Mouse (Mus musculus) liver, embryonic 13.5 days (tissue): ENCODE data around the gene Camk2d. TPM values are rescaled to one million over a fixed set of nuclear protein-coding genes. Genes with fewer than 3 reads are reported as not detected.

Experiments
- ATAC-seq: fragments of 200-750 bp; cut with Nextera tagmentation; 2 replicates; pipeline ENCODE4 v1.8.0; 2017; ENCODE audit warnings: low read depth, mild to moderate bottlenecking, moderate number of reproducible peaks, moderate library complexity
- DNase-seq: peaks from one replicate; pipeline ENCODE4 v3.0.0; 2022
- H3K27ac ChIP-seq: fragments of 300-500 bp; sonication (generic); 2 replicates; pipeline ENCODE4 v1.5.1; 2015; ENCODE audit warnings: moderate library complexity, mild to moderate bottlenecking, inconsistent platforms
- H3K27me3 ChIP-seq: fragments of 300-500 bp; sonication (generic); 2 replicates; pipeline ENCODE4 v1.6.1; 2015; ENCODE audit warnings: mild to moderate bottlenecking, inconsistent platforms
- H3K36me3 ChIP-seq: fragments of 300-500 bp; sonication (generic); 2 replicates; pipeline ENCODE4 v1.6.1; 2015; ENCODE audit warnings: mild to moderate bottlenecking, inconsistent platforms
- H3K4me1 ChIP-seq: fragments of 300-500 bp; sonication (generic); replicated peaks from 2 replicates; pipeline ENCODE4 v1.6.1; 2015; ENCODE audit warnings: inconsistent platforms
- H3K4me2 ChIP-seq: fragments of 300-500 bp; sonication (generic); 2 replicates; pipeline ENCODE4 v1.6.1; 2015; ENCODE audit warnings: inconsistent platforms, mild to moderate bottlenecking, moderate library complexity
- H3K4me3 ChIP-seq: fragments of 300-500 bp; sonication (generic); replicated peaks from 2 replicates; pipeline ENCODE4 v1.5.1; 2015; ENCODE audit warnings: mild to moderate bottlenecking, inconsistent platforms
- H3K9ac ChIP-seq: fragments of 300-500 bp; sonication (generic); 2 replicates; pipeline ENCODE4 v1.6.1; 2015; ENCODE audit warnings: mild to moderate bottlenecking, inconsistent platforms
- H3K9me3 ChIP-seq: fragments of 300-500 bp; sonication (generic); replicated peaks from 2 replicates; pipeline ENCODE4 v1.6.1; 2016; ENCODE audit warnings: inconsistent platforms
- WGBS: fragments of 180-500 bp; shearing (Covaris S2); methylation state at CpG from one replicate; pipeline ENCODE4 v1.1.7; 2015; ENCODE audit not compliant: insufficient replicate concordance; 5-methylcytosine and 5-hydroxymethylcytosine counted together
- polyA plus RNA-seq: library from polyadenylated mRNA; unstranded; fragments of >200 nt; fragmentation: Nextera tagmentation; extraction: Ambion mirVana; gene quantifications from 2 replicates; pipeline ENCODE4 v1.2.1, GENCODE M21; 2015

Camk2d gene
- polyA plus RNA-seq, 1 experiment from 2014 or later, result 2.9 TPM

DNA sequence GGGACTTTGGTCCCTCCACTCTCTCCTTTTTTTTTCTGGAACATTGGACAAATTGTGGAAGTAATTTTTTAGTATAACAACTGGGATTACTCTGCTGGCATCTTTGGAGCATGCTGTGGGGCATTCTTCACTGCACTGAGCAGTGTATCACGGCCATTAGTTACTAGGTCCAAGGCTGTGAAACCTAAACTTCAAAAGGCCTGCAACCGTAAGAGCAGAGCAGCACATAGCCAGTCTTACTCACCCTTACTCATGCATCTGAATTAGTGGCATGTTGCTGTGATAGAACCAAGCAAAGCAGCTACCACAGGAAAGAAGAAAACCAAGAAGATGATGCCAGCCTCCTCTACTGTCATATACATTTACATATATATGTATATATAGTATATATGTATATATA is 95.5 kb downstream of the Camk2d start:
- 52% methylated on average over 2 of the region's 2 CpGs for whole genome bisulfite sequencing
- DNase-seq (no peak), ATAC-seq (no peak)
- H3K9me3 ChIP-seq, result no peaks in the 10 kb centered on the region
- H3K4me3 ChIP-seq, result no peak overlapping the region
- H3K4me2 ChIP-seq, result no peak overlapping the region
- H3K9ac ChIP-seq, result no peak overlapping the region
- H3K27me3 ChIP-seq, result no peaks in the 10 kb centered on the region
- peaks cover 2% of the 10 kb centered on the region; the same call in 1 of the 2 replicates for H3K4me1 ChIP-seq
- H3K27ac ChIP-seq, result no peak overlapping the region
- no peaks in the 10 kb centered on the region for H3K36me3 ChIP-seq

- no peaks in the 10 kb centered on the region for H3K36me3 ChIP-seq
Observed at GRCm38 (mm10) chr3:126692797-126693196, 96.7 kb downstream of the Camk2d start.

GRCm38 (mm10) chr3:126693302-126693701 is 97.2 kb downstream of the Camk2d start:
- peak overlapping the region; percentile 35 for H3K4me2 ChIP-seq
- no peak overlapping the region for H3K27ac ChIP-seq
- no peaks in the 10 kb centered on the region for H3K27me3 ChIP-seq
- H3K36me3 ChIP-seq, result no peaks in the 10 kb centered on the region
- no peak for DNase-seq
- no peaks in the 10 kb centered on the region for H3K9me3 ChIP-seq
- H3K4me3 ChIP-seq, result 0 out of 2 replicates have a peak overlapping the region, but pooled peaks have one; percentile 18
- WGBS, result 39% methylated on average over 7 of the region's 7 CpGs
- no peak overlapping the region for H3K9ac ChIP-seq
- peaks cover 2% of the 10 kb centered on the region; the same call in 1 of the 2 replicates for H3K4me1 ChIP-seq
- no peak for ATAC-seq

More at GRCm38 (mm10) chr3:126692797-126693196, 96.7 kb downstream of the Camk2d start:
- Histone ChIP-seq H3K27me3 (no peaks in the 10 kb centered on the region), H3K9ac (no peak overlapping the region), H3K4me3 (no peak overlapping the region), H3K9me3 (no peaks in the 10 kb centered on the region), H3K4me2 (peak overlapping the region; percentile 35; the same call in 1 of the 2 replicates), H3K27ac (no peak overlapping the region), H3K4me1 (peaks cover 2% of the 10 kb centered on the region; the same call in 1 of the 2 replicates)
- no peak for ATAC-seq
- 72% methylated on average over 8 of the region's 8 CpGs for WGBS
- DNase-seq, result no peak

DNA sequence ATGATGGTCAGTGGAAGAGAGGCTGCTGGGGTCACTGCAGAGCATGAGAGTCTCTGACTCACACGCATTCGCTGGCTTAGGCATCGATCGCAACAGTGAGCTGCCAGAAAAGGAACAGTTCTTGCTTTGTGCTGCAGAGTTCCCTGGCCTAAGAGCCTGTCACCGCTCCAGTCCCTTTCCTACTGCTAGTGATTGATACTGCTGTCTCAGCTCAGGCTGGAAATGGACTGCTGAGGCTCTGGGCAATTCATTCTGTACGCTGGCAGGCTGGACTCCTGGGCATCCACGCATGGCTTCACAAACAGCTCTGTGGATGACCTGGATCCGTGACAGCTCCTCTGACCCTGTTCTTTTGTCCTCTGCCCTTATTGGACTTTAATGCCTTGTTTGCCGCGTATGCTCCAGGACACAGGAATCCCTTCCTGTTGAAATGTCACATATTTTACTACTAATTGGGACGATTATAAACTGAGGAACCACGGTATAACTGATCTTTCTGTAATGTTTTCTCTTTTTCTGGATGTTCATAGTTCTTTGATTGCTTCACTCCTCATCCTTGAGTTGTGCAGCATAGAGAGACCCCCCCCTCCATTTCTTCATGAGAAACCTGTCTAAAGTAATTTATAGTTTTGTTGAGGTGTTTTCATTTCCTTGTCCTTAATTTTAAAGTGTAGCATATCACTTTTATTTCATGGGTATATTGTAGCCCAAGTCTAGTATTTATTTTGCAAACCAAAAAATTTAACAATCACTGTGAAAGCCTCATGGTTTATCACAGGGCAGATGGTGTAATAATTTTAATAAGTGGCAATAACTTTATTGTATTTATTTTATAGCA is 99.6 kb downstream of the Camk2d start:
- no peak for DNase-seq
- Histone ChIP-seq H3K4me3 (no peak overlapping the region), H3K9ac (no peak overlapping the region), H3K4me2 (no peak overlapping the region), H3K27me3 (no peaks in the 10 kb centered on the region), H3K9me3 (no peaks in the 10 kb centered on the region), H3K27ac (no peak overlapping the region), H3K4me1 (peaks cover 2% of the 10 kb centered on the region; the same call in 1 of the 2 replicates), H3K36me3 (no peaks in the 10 kb centered on the region)
- 55% methylated on average over 12 of the region's 12 CpGs for WGBS
- ATAC-seq, result 0 out of 2 replicates have a peak, but pooled peaks have one; percentile 15

GRCm38 (mm10) chr3:126696620-126697019 is 100.5 kb downstream of the Camk2d start:
- Histone ChIP-seq H3K36me3 (no peaks in the 10 kb centered on the region), H3K27ac (no peak overlapping the region), H3K4me2 (no peak overlapping the region), H3K4me1 (0 out of 2 replicates have a peak, but pooled peaks cover 2% of the 10 kb centered on the region), H3K4me3 (no peak overlapping the region), H3K9ac (no peak overlapping the region), H3K9me3 (no peaks in the 10 kb centered on the region), H3K27me3 (no peaks in the 10 kb centered on the region)
- DNase-seq (no peak), ATAC-seq (no peak)
- 60% methylated on average over 6 of the region's 6 CpGs for WGBS

GRCm38 (mm10) chr3:126699740-126700139 is 103.6 kb downstream of the Camk2d start:
- no peak overlapping the region for H3K27ac ChIP-seq
- 28% methylated on average over 3 of the region's 3 CpGs for WGBS
- H3K36me3 ChIP-seq, result no peaks in the 10 kb centered on the region

DNA sequence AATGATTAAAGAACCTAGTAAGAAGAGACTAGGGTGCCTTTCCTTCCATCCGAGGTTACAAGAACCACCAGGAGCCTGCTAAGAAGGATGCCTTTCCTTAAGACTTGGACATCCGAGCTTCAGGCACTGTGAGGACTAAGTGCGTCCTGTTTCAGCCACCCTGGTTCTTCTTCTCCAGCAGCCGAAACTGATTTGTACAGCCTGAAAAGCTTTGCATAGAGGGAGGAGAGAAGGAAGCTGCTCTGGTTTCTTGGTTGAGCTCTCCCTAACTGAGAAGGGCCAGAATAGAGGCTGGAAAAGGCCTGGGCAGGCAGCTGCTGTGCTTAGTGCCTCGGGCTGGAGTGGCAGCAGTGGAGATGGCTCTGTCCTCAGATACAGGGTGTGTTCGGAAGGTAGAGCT is 105.0 kb downstream of the Camk2d start:
- no peak for ATAC-seq
- no peak overlapping the region for H3K27ac ChIP-seq
- no peak overlapping the region for H3K9ac ChIP-seq
- no peak overlapping the region for H3K4me2 ChIP-seq
- DNase-seq, result no peak
- no peaks in the 10 kb centered on the region for H3K27me3 ChIP-seq
- whole genome bisulfite sequencing, result 53% methylated on average over 6 of the region's 6 CpGs
- H3K4me1 ChIP-seq, result no peaks in the 10 kb centered on the region
- no peak overlapping the region for H3K4me3 ChIP-seq
- H3K36me3 ChIP-seq, result no peaks in the 10 kb centered on the region
- no peaks in the 10 kb centered on the region for H3K9me3 ChIP-seq

More at GRCm38 (mm10) chr3:126699740-126700139, 103.6 kb downstream of the Camk2d start:
- H3K9ac ChIP-seq, result no peak overlapping the region
- no peak overlapping the region for H3K4me3 ChIP-seq
- H3K9me3 ChIP-seq, result no peaks in the 10 kb centered on the region
- H3K4me1 ChIP-seq, result 0 out of 2 replicates have a peak, but pooled peaks cover 2% of the 10 kb centered on the region
- ATAC-seq (no peak), DNase-seq (no peak)
- H3K27me3 ChIP-seq, result no peaks in the 10 kb centered on the region
- no peak overlapping the region for H3K4me2 ChIP-seq

- no peak for ATAC-seq
- no peak overlapping the region for H3K4me3 ChIP-seq
- H3K27ac ChIP-seq, result no peak overlapping the region
- no peaks in the 10 kb centered on the region for H3K36me3 ChIP-seq
- H3K4me1 ChIP-seq, result no peaks in the 10 kb centered on the region
- H3K9ac ChIP-seq, result no peak overlapping the region
- no peak overlapping the region for H3K4me2 ChIP-seq
- no peak for DNase-seq
- no peaks in the 10 kb centered on the region for H3K27me3 ChIP-seq
- WGBS, result 75% methylated on average over 6 of the region's 6 CpGs
- no peaks in the 10 kb centered on the region for H3K9me3 ChIP-seq
Observed at GRCm38 (mm10) chr3:126701586-126701985, 105.5 kb downstream of the Camk2d start.

- Histone ChIP-seq H3K27ac (no peak overlapping the region), H3K9me3 (no peaks in the 10 kb centered on the region), H3K4me1 (no peaks in the 10 kb centered on the region), H3K9ac (no peak overlapping the region), H3K36me3 (no peaks in the 10 kb centered on the region), H3K4me2 (no peak overlapping the region), H3K4me3 (no peak overlapping the region), H3K27me3 (no peaks in the 10 kb centered on the region)
- ATAC-seq (no peak), DNase-seq (no peak)
- WGBS, result 64% methylated on average over 1 of the region's 1 CpGs
Observed at GRCm38 (mm10) chr3:126705490-126705889, 109.4 kb downstream of the Camk2d start.

DNA sequence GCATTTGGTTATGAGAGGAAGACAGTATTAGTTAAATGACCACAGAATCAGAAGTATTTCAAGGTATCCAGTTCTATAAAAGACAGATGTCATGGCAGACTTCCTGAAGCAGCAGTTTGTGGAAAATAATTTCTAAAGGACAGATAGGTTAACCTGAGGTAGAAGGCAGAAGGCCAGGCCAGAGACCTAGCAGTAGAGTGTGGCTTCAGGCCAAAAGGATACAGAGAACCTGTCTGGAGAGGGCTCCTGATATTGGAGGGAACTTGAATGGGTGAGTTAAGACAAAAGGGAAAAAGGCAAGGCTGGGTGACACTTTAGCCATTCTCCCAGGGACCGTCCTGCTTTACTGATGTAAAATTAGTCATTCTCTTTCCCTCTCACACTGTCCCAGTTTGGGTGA is 118.2 kb downstream of the Camk2d start:
- no peaks in the 10 kb centered on the region for H3K9me3 ChIP-seq
- H3K27ac ChIP-seq, result no peak overlapping the region
- no peak overlapping the region for H3K4me3 ChIP-seq
- no peaks in the 10 kb centered on the region for H3K4me1 ChIP-seq
- no peaks in the 10 kb centered on the region for H3K27me3 ChIP-seq
- H3K4me2 ChIP-seq, result no peak overlapping the region
- ATAC-seq, result no peak
- no peaks in the 10 kb centered on the region for H3K36me3 ChIP-seq
- no peak for DNase-seq
- no peak overlapping the region for H3K9ac ChIP-seq
- 73% methylated on average over 1 of the region's 1 CpGs for WGBS

GRCm38 (mm10) chr3:126723021-126723449 is 126.9 kb downstream of the Camk2d start:
- no peak for ATAC-seq
- Histone ChIP-seq H3K9ac (no peak overlapping the region), H3K4me2 (no peak overlapping the region), H3K4me1 (no peaks in the 10 kb centered on the region), H3K36me3 (no peaks in the 10 kb centered on the region), H3K27ac (no peak overlapping the region), H3K4me3 (no peak overlapping the region), H3K9me3 (no peaks in the 10 kb centered on the region), H3K27me3 (no peaks in the 10 kb centered on the region)
- no peak for DNase-seq
- WGBS, result 65% methylated on average over 5 of the region's 5 CpGs

DNA sequence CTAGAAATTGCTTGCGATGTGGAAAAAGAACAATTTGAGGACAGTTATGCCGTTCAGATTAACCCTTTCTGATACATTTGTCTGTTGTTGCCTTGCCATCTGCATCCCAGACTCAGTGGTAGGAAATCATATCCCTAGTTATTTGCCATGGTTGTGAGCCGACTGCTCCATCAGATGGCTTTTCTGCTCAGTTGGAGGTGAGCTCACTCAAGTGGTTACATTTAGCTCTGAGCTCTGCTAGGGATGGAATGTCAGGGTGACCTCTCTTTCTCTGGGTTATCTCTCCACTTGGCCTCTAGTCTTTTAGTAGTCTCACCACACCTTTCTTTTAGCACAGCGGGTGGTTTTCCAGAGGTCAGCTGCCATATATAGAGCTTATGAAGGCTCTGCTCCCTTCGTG is 127.4 kb downstream of the Camk2d start:
- Histone ChIP-seq H3K27ac (no peak overlapping the region), H3K36me3 (no peaks in the 10 kb centered on the region), H3K9me3 (no peaks in the 10 kb centered on the region), H3K4me1 (no peaks in the 10 kb centered on the region), H3K27me3 (no peaks in the 10 kb centered on the region), H3K9ac (no peak overlapping the region), H3K4me2 (no peak overlapping the region), H3K4me3 (no peak overlapping the region)
- WGBS, result 67% methylated on average over 5 of the region's 5 CpGs
- DNase-seq, result no peak
- no peak for ATAC-seq
